Mouse (Mus musculus) liver, embryonic 14.5 days (tissue): ENCODE measurements around the gene Gm10097.

Experiments
- CTCF ChIP-seq: IDR thresholded peaks from 2 replicates; pipeline ENCODE4 v1.5.1; 2016; ENCODE audit warnings: antibody characterized with exemption, low read depth, control low read depth
- EP300 ChIP-seq: IDR thresholded peaks from 2 replicates; pipeline ENCODE4 v1.6.1; 2016; ENCODE audit warnings: antibody characterized with exemption, low read depth

DNA sequence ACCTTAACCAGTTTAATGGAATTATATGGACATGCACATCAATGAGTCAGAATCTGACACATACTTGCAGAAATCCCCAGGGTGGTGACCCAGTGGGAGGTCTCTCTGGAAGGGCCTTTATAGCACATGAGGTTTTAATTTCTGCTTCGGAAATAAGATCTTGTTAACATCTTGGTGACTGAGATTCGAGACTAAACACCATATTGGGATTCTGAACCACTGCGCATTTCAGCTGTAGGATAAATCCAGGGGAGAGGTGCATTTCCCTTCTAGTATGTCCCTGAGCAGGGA, 1.9 kb downstream of the Gm10097 start:
- no peak for TF ChIP-seq CTCF
- TF ChIP-seq EP300: no peak
